Mouse (Mus musculus): Measurements from ENCODE around the gene Scaf1.

The Scaf1 gene

GRCm38 (mm10) chr7:44957183-44957835 is 58.9 kb downstream of the Scaf1 start:
- CTCF ChIA-PET: interaction anchor here (0.6 kb wide), 1 partner anchor 166 kb away, joined by 3 read pairs; no protein-coding TSS in a partner anchor

- CTCF ChIA-PET: interaction anchor here (0.5 kb wide), 1 partner anchor 167 kb away, joined by 3 read pairs; no protein-coding TSS in a partner anchor
Observed at GRCm38 (mm10) chr7:44956266-44956665, 59.9 kb downstream of the Scaf1 start.

DNA sequence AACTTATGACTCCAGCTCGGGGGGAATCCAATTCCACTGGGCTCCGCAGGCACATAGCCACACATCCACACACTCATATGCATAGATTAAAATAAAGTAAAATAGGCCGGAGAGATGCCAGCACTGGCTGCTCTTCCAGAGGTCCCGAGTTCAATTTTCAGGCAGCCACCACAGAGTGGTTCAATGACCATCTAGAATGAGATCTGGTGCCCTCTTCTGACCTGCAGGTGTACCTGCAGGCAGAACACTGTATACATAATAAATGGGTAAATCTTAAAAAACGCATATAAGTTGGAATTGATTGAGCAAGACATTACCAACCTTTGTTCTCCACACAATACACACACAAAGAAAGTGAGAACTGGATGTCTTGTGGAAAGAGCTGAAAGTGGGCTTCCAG is 60.5 kb downstream of the Scaf1 start:
- CTCF ChIA-PET: interaction anchor here (0.5 kb wide), 1 partner anchor 168 kb away, joined by 3 read pairs; no protein-coding TSS in a partner anchor

- CTCF ChIA-PET: no interaction called here
Observed at GRCm38 (mm10) chr7:44954091-44954885, 61.9 kb downstream of the Scaf1 start.

- CTCF ChIA-PET: no interaction called here
Observed at GRCm38 (mm10) chr7:44953561-44953960, 62.6 kb downstream of the Scaf1 start.

Measured in spleen, embryonic (tissue).